Mouse (Mus musculus): ENCODE measurements around the gene Atmin.

- TF ChIP-seq CTCF (IDR thresholded peaks at IDR 0.05; ENCODE audit: borderline replicate concordance, insufficient read depth, low read length) (no peak), POLR2A (IDR thresholded peaks at IDR 0.05; ENCODE audit: low read depth, low read length) (peak; percentile 98)
Measured at GRCm38 (mm10) chr8:116921337-116922059, 21.7 kb upstream of the Atmin start, which contains the start of the genes Cmc2 and Cenpn.

Data from embryonic fibroblast, embryonic 13.5 days (primary cell).